Mouse (Mus musculus): Measurements from ENCODE around the gene Mpp1.

GRCm38 (mm10) chrX:75095369-75096162 is 35.2 kb downstream of the Mpp1 start, which contains the start of gene Dkc1:
- TF ChIP-seq POLR2A (IDR thresholded peaks at IDR 0.05; ENCODE audit: insufficient read depth, low read depth, low read length) (peak; percentile 74), CTCF (IDR thresholded peaks at IDR 0.05) (no peak), EP300 (IDR thresholded peaks at IDR 0.05; ENCODE audit: insufficient read depth, low read depth, low read length) (0 out of 2 replicates have a peak, but pooled peaks have one; percentile 59)

Measured in heart, adult 2 months (tissue).